Mouse (Mus musculus): ENCODE results near the gene Fam57a. TPM values are rescaled to one million over a fixed set of nuclear protein-coding genes. Genes with fewer than 3 reads are reported as not detected.
"Not testable (repeated sequence)": the region's sequence is repeated elsewhere in the genome, so short reads cannot be mapped to it uniquely, and the experiment has no call there.

The Fam57a gene
- total RNA-seq, 2 experiments from 2014 or later, result 6.3 to 6.6 TPM

DNA sequence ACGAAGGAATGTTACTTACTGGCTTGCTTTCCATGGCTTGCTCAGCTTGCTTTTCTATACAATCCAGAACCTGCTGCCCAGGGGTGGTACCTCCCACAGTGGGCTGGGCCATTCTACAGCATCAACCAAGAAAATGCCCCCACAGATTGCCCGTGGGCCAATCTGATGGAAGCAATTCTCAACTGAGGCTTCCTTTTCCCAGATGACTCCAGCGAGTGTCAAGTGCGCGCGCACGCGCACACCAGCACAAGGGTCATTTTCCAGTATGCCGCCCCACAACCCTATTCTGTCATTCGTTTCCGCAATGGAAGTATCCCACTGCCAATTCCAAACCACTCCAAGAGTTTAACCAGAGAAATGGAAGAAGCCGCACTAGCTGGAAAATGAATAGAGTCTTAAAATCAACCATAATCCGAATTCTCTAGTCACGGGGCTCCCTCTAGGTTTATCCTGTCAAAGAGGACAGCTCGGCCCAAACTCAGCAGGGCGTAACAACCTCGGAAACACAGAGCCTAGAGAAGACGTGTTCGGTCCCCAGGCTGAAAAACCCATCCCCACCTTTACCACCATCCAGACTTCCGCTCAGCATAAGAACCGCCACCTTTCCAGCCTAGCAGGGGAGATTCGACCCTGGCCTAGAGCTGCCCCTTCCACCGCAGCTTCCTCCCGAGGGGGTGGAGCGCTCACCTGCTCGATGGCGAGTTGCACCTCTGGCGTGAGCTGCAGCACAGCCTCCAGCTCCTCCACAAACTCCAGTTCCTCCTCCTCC, 561 bp upstream of the Fam57a start:
- DNase-seq, result peak; percentile 17 to 25
- intact Hi-C loops (cut with DNase I), result no loop called here

DNA sequence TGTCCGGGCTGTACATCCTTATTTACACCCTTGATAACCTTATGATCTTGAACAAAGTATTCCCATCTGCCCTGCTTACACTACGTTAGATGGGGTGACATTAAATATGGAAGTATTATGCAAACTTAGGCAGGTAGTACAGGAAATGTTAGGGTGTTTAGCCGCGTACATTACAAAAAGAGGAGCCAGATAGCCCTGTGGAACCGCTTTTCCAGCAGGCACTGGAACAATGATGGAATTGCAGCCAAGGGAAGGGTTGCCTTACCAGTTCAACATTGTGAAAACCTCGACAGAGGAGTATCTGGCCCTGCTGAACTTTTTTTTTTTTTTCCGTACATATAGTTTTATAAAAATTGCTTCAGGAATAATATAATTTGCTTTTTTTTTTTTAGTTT, 672 bp downstream of the Fam57a start:
- no peak for DNase-seq
- intact Hi-C loops (cut with DNase I), result no loop called here

DNA sequence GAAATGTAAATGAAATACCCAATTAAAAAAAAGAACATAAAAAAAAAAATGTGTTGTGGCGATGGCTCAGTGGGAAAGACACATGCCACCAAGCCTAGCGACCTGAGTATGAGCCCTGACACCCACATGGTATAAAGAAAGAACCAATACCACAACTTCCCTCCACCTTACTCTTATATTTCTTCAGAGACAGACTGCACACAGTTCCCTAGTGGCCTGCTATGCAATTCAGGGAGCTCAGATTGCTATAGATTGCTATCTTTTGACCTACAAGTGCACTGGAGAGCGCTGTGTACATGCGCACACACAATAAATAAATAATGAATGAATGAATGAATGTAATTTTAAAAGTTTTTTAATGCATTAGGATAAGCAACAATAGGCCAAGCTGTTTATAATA, 4.3 kb downstream of the Fam57a start:
- no peak for DNase-seq
- intact Hi-C loops (cut with DNase I), result no loop called here

DNA sequence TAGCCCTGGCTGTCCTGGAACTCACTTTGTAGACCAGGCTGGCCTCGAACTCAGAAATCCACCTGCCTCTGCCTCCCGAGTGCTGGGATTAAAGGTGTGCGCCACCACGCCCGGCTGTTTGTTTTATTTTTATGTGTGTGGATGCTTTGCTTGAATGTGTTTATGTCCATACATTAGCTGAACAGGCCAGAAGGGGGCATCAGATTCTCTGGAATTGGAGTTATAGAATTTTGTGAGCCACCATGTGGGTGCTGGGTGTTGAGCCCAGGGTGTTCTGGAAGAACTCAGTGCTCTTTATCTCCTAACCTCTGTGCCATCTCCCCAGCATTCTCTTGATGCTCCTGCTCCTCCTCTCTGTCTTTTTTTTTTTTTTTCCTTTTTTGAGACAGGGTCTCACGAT, 7.4 kb downstream of the Fam57a start:
- DNase-seq, result no peak
- intact Hi-C loops (cut with DNase I), result loop anchor here (5.0 kb wide), 1 partner anchor 220 kb away; the partner anchor contains the start of gene Timm22

DNA sequence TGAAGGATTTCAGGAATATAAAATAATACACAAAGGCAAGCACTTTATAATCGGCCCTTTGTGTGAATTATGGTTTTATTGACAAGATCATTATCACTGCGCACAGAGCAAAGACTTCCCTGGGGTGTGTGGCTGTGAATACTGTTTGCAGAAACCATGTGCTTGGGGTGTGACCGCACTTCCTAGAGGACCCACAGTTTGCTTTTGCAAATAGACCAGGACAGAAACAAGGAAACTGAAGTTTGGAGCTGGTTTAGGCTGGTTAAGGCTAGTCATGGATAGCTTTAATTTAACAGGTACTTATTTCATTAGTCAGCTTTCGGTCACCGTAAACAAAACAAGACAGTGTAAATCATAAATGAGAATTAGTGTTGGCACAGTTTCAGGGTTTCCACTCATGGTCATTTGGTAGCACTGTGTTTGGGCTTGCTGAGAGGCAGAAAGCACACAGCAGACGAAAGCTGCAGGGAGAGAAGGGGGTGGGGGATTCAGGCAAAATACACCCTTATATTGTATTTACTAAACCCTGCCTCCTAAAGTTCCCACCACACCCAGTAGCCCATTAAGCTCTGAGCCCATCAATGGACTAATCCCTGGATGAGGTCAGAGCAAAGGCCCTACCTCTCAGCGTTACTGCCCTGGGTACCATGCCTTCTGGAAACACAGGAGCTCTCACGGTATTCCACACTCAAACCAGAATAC, 17.0 kb downstream of the Fam57a start:
- intact Hi-C loops (cut with DNase I), result no loop called here
- no peak for DNase-seq

DNA sequence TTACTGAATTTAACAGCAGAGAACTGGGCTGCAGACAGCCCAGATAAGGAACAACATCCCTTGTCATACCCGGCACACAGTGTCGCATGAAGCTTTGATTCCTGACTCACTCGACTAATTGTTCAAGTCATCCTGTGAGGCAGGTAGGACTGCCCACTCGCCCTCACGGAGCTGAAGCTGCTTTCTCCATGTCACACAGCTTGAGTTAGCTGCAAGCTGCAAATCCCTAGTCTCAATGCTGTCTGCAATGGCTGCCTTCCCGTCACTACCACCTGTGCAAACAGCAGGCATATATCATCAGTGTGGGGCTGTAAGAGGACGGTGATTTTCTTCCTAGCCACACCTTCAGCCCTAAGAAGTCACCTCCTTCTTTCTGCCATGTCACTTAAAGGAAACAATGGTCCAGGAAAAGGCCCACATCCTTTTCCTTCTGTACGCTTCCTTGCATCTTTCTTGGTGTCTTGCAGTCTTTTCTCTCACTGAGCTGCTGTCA, 17.6 kb downstream of the Fam57a start:
- intact Hi-C loops (cut with DNase I), result no loop called here
- no peak for DNase-seq

DNA sequence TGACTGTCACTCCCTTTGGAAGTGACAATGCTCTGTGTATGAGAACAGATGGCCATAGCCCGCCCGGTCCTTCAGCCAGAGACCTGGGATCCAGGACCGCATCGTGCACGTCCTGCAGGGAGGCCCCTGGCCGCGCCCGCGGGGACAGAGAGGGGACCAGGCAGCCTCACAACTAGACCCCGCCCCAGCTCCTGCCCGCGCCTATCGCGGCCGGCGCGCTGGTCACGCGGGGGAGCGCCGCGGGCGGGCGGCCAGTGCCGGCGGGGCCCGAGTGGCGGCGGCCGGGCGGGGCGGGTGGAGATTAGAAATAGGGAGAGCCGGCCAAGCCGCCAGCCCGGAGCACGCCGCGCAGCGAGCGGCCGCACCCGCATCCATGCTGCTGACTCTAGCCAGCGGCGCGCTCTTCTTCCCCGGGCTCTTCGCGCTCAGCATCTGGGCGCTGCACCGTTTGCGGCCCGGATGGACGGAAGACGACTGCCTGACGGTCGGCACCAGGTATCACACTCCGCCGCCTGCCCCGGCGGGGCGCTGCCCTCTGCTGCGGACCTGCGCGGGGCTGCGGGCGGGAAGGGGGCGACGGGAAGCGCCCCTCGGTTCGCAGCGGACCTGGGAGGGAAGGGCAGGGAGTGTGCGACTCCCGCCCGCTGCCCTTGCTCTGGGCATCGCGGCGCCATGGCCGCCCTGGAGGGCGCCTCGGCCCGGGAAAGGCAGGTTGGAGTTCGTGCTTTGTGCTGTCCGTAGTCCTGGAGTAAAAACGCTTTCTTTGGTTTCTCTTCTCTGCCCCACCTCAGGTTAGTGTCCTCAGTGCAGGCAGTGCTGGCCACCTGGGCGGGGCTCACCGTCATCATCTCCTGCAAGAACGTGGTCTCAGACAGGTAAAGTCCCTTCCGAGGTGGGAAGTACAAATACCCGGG, 22.5 kb downstream of the Fam57a start:
- DNase-seq, result peak; percentile 90 to 95
- intact Hi-C loops (cut with DNase I), result no loop called here

DNA sequence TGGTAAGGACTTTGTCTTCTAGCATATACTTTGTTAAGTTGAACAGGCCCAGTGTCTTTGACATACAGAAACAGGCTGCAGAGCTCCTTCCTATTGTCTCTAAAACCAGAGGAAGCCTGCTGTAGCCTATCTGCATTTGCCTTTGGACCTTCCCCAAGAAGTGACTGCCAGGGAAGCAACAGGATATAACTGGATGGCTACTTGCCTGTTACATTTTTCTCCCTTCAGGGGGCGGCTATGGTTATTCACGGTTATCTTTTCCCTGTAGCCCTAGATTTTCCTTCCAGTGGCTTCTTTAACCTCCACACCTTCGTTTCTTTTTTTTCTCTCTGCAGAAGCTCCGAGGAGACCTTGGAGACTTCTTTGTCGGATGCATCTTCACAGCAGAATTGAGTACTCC, 27.3 kb downstream of the Fam57a start:
- no peak for DNase-seq
- intact Hi-C loops (cut with DNase I), result no loop called here

DNA sequence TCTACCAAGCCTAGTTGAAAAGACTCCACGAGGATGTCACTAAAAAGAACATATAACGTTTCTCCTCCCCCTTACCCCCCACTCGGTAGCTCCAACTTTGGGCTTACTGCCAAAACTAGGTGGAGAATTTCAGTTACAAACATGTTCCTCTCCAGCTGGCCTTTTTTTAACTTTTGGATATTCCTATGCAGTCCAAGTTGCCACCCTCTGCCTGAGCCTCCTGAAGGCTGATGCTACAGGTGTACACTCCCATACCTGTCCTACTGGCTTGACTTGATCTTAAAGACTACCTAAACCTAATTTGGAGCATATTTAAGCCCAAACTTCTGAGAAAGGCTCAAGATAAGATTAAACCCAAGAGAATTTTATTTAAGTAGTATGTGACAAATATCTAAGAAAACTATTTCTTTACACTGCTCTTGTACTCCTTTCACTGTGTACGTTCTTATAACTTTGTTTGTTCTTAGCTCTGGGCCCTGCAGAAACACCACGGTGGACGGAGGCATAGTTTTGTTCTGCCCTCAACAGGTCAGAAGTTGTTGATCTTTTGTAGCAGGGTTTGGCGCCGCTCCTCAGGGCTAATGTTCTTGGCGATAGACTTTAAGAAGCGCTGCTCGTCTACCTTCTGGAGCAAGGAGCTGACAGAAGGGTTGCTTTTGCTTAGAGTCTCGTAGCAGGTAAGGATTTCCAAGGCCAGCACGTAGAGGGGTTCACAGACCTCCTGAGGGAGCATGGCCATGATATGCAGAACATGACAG, 30.9 kb downstream of the Fam57a start:
- intact Hi-C loops (cut with DNase I), result no loop called here
- DNase-seq, result no peak

DNA sequence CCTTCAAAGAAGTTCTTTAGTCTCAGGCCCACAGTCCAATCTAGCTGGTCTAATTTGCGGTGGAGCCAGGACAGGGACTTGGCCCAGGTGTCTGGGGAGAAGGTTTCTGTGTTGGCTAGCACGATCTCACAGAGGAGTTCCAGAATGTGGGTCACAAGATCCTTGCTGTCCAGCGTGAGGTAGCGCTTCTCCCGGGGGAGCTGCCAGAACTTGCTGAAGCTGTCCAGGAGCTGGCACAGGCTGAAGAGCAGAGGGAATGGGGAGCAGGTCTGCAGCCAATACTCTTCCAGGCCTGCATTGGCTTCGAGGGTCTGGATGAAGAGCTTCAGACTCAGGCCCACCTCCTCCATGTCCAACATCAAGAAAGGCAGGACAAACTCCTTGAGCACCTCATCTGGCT, 32.1 kb downstream of the Fam57a start:
- DNase-seq; intact Hi-C loops (cut with DNase I): not testable (repeated sequence)

DNA sequence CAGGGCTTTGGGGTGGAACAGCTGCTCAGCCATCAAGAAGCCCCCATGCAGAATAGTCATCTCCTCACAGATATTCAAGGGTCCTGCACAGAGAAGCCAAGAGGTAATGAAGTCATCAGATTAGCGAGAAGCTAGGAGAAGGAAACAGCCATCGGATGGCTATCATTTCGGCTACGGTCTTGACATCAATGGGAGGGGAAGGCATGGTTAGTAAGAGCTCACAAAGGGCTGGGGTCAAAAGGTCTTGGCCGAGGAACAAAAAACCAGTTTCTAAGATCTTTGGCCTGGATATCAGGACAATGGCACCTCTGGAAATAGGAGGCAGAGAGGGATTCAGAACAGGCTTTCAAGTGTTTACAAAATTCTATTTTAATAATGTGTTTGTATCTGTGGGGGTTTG, 34.4 kb downstream of the Fam57a start:
- DNase-seq, result no peak
- intact Hi-C loops (cut with DNase I), result no loop called here

DNA sequence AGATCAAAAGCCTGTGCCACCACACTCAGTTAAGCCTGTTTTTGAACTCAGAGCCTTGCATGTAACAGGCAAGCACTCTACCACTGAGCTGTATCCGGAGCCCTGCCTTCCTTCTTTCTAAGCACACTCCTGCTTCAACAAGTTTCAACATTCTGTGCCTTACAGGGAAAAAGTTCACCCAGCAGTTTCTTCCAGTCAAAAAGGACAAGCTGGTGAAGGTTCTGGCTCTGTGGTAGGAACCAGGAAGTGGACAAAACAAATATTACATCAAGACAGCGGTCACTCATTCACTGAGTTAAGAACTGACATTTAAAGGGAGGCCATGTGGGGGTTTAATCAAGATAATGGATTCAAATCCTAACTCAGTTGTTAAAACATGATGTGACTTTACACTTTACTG, 35.5 kb downstream of the Fam57a start:
- DNase-seq, result no peak
- intact Hi-C loops (cut with DNase I), result no loop called here

DNA sequence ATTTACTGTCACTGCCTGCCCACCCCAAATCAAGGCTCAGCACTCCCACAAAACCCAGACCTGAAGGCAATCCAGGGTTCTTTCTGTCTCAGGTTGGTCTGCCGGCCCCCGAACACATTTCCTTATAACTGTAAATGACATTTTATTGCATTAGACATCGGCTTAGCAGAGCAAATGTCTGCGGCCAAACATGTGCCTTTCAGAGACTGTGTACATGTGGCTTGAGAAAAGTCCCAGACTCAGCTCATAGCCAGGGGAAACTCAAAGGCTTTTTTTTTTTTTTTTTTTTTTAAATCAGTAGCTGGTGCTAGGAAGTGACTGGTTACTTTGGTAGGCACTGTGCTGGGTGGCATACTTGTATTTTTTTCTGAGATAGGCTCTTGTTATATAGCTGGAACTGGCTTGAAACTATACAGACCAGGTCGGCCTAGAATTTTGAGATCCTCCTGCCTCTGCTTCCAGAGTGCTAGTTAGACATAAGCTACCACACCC, 36.6 kb downstream of the Fam57a start:
- intact Hi-C loops (cut with DNase I), result no loop called here
- no peak for DNase-seq

DNA sequence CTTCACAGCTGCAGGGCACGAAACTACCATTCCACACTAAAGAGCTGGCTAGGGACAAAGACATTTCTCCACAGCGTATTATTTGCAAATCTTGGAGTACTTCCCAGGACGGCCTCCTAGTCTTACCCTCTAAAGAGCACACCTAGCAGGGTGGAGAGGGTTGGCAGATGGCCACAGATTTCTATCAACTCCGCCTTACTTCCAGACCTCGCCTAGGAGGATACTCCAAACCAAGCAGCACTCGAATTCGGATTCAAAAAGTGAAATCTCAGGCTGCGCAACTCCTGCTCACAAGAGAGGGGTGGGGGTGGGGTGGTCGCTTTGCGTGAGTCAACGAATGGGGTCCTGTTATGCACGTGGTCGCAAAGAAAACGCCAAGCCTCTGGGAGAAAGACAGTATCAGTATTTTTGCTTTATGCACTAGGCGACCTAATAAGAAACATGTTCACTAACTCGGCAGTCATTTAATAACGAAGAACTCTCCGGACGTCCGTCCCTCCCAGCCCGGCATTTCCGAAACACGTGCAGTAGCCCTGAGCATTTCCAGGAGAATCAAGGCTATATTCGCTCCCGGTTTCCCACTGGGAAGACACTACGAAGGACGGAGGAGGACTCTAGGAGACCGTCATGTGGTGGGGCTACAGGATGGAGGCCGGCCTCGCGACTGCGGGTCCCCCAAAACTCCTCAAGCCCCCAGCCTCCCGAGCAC, 37.4 kb downstream of the Fam57a start:
- DNase-seq, result peak; percentile 27 to 40
- intact Hi-C loops (cut with DNase I), result no loop called here

DNA sequence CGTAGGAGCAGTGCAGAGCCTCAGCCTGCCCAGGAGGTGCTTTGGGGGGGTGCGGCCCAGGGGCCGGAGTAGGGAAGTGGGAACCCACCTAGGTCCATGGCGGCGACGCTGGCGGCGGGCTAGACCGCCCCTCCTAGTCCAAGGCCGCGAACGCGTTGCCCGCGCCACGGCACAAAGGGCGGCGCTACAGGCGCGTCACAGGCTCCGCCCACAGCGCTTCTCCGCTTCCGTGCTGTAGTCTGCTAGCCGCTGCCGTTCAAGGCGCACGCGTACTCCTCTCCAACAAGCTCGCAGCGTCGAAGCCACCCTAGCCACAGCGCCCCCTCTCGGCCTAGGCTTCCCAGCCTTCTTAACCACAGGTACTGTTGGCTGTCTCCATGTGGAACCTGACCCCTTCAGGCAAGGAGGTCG, 37.9 kb downstream of the Fam57a start, which contains the start of the genes Dbil5 and Gemin4:
Gene Dbil5 (plus strand): TSS at position 219 of the 411 bp plus-strand sequence.
Gene Gemin4 (minus strand): TSS at position 275 of the 411 bp plus-strand sequence.
- intact Hi-C loops (cut with DNase I), result no loop called here
- peak; percentile 97 to 98 for DNase-seq

DNA sequence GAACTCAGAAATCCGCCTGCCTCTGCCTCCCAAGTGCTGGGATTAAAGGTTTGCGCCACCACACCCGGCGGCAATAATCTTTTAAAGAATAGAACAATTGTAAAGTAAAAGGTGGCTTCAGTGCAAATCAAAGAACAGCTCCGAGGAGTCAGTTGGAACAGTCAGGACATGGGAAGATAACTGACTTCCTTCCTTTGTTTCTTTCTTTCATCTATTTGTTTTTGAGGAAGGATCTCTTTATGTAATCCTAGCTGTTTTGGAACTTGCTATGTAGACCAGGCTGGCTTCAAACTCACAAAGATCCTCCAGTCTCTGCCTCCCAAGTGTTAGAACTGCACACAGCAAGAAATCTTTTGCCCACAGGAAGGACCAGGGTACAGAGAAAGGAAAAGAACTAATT, 45.2 kb downstream of the Fam57a start:
- no peak for DNase-seq
- intact Hi-C loops (cut with DNase I), result no loop called here

DNA sequence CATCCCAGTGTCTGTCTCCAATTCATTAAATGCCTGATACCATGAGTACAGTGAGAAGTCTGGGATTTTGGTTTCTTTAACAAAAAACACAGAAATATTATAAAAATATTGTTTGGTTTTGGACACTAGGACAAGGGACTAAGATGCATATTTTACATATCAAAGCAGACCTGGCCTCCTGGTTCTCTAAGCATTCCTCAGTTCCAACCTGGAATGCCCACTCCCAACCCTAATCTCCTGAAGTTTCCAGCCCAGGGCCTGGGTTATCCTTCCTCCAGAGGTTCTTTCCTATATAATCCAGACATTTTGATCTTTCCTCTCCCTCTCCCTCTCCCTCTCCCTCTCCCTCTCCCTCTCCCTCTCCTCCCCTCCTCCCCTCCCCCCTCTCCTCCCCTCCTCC, 45.6 kb downstream of the Fam57a start:
- intact Hi-C loops (cut with DNase I), result no loop called here
- no peak for DNase-seq

DNA sequence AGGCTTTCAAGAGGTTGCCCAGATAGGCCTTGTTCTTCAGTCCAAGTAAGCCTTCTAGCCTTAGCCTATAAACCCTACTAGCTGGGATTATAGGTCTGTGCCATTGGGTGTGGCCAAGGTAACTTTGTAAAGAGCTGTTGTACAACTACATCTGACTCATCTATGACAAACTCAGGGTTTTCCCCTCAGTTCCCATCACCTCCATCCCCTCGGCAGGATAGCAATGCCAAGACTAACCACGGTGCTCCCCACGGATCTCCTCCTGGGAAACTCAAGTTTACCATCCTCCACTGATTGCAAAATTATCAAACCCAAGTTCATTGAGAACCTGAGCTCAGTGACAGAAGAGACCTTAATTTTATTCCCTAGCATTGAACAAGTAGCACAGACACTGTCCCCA, 56.7 kb downstream of the Fam57a start:
- intact Hi-C loops (cut with DNase I), result no loop called here

DNA sequence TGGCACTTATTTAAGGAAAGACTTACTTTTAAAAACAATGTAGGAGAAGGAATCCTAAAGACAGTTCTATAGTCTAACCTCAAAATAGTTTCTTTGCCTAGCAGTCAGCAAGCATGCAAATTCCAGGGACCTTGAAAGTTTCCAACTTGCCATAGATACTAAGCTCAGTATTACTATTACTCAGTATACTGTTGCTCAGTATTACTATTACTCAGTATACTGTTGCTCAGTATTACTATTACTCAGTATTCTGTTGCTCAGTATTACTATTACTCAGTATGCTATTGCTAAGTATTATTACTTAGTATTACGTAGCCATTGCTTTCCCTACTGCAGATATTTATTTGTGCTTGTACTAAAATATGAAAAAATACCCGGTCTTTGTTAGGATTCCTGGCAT, 60.3 kb downstream of the Fam57a start:
- DNase-seq, result no peak
- intact Hi-C loops (cut with DNase I), result no loop called here

More for the DNA sequence above, 56.7 kb downstream of the Fam57a start:
- no peak for DNase-seq

Measured in heart, postnatal 14 days (tissue).